Mouse (Mus musculus) intestine, postnatal 0 days (tissue): Measurements from ENCODE around the gene Gm10401. TPM values are rescaled to one million over a fixed set of nuclear protein-coding genes. Genes with fewer than 3 reads are reported as not detected.

ENCODE experiments used
- ATAC-seq: fragments of 200-750 bp; cut with Nextera tagmentation; 2 replicates; pipeline ENCODE4 v1.8.0; 2017; ENCODE audit warnings: mild to moderate bottlenecking, moderate TSS enrichment, moderate library complexity
- H3K27ac ChIP-seq: fragments of 300-500 bp; sonication (generic); 2 replicates; pipeline ENCODE4 v1.5.1; 2014; ENCODE audit warnings: mild to moderate bottlenecking, low read depth, low read length, moderate library complexity
- H3K27me3 ChIP-seq: fragments of 300-500 bp; sonication (generic); replicated peaks from 2 replicates; pipeline ENCODE4 v1.6.1; 2014; ENCODE audit warnings: low read length, mixed read lengths; ENCODE audit not compliant: control insufficient read depth, insufficient read depth
- H3K36me3 ChIP-seq: fragments of 300-500 bp; sonication (generic); 2 replicates; pipeline ENCODE4 v1.6.1; 2014; ENCODE audit warnings: mild to moderate bottlenecking, moderate library complexity; ENCODE audit not compliant: control insufficient read depth, insufficient read depth
- H3K4me1 ChIP-seq: fragments of 300-500 bp; sonication (generic); replicated peaks from 2 replicates; pipeline ENCODE4 v1.6.1; 2014; ENCODE audit warnings: antibody characterized with exemption, low read length, mixed read lengths; ENCODE audit not compliant: control insufficient read depth, insufficient read depth
- H3K4me2 ChIP-seq: fragments of 300-500 bp; sonication (generic); replicated peaks from 2 replicates; pipeline ENCODE4 v1.6.1; 2014; ENCODE audit warnings: low read depth, mild to moderate bottlenecking, moderate library complexity
- H3K4me3 ChIP-seq: fragments of 300-500 bp; sonication (generic); 2 replicates; pipeline ENCODE4 v1.5.1; 2014; ENCODE audit warnings: low read depth, low read length
- H3K9ac ChIP-seq: fragments of 300-500 bp; sonication (generic); 2 replicates; pipeline ENCODE4 v1.6.1; 2014; ENCODE audit warnings: mild to moderate bottlenecking, low read depth, low read length
- H3K9me3 ChIP-seq: fragments of 300-500 bp; sonication (generic); 2 replicates; pipeline ENCODE4 v1.6.1; 2016; ENCODE audit warnings: mixed run types; ENCODE audit not compliant: control insufficient read depth
- CTCF ChIP-seq: sonication (generic); IDR thresholded peaks from 2 replicates; pipeline ENCODE4 v1.5.1; 2016; ENCODE audit warnings: low read depth, mild to moderate bottlenecking, control low read depth, antibody characterized with exemption, moderate library complexity
- WGBS: fragments of 180-500 bp; shearing (Covaris S2); extraction: QIAGEN DNeasy Blood & Tissue Kit; methylation state at CpG from one replicate; pipeline ENCODE4 v1.1.7; 2014; 5-methylcytosine and 5-hydroxymethylcytosine counted together
- polyA plus RNA-seq: library from polyadenylated mRNA; unstranded; fragments of >200 nt; fragmentation: Nextera tagmentation; extraction: Ambion mirVana; gene quantifications from 2 replicates; pipeline ENCODE4 v1.2.1, GENCODE M21; 2015

Gene Gm10401
- polyA plus RNA-seq, 1 experiment from 2014 or later: 13.8 TPM

DNA sequence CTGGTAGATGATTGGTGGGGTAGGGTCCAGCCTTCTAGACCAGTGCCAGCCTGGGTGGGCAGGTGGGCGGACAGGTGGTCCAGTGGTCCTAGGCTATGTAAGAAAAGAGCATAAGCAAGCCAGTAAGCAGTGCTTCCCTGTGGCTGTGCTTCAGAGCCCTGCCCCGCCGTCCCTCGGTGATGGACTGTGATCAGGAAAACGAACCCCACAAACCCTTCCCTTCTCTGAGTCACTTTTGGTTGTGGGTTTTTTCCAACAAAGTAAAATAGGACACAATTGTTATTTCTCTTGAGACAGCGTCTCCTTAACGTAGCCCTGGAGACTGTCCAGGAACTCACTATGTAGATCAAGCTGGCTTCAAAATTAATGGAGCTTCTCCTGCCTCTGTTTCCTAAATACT is 34.7 kb downstream of the Gm10401 start:
- TF ChIP-seq CTCF: no peak
- Histone ChIP-seq H3K36me3 (peaks cover 9% of the 10 kb centered on the region; the same call in 1 of the 2 replicates), H3K4me3 (no peak overlapping the region), H3K9ac (no peak overlapping the region), H3K27me3 (no peaks in the 10 kb centered on the region), H3K4me1 (peaks cover 8% of the 10 kb centered on the region; the same call in 1 of the 2 replicates), H3K27ac (no peak overlapping the region), H3K4me2 (no peak overlapping the region), H3K9me3 (no peaks in the 10 kb centered on the region)
- no peak for ATAC-seq
- 89% methylated on average over 7 of the region's 7 CpGs for WGBS

DNA sequence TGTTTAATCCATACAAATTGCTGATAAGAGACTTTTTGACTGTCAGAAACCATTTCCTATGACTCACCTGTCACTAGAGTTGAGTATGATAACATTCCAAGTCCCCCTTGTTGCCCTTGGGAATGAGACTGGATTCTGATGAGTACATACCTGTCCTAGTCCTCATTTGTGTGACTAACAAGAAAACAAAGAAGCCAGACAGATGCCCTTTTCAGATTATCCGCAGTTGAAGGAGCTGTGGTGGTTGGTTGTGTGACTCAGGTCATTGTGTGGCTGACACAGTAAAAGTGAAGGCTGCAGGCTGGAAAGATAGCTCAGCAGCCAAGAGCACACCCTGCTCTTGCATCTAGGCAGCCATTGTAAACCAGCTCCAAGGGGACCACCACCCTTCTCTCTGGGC is 35.5 kb downstream of the Gm10401 start:
- H3K4me3 ChIP-seq: no peak overlapping the region
- TF ChIP-seq CTCF: no peak
- ATAC-seq: no peak
- peaks cover 9% of the 10 kb centered on the region; the same call in 1 of the 2 replicates for H3K4me1 ChIP-seq
- WGBS: 88% methylated on average over 1 of the region's 1 CpGs
- no peak overlapping the region for H3K27ac ChIP-seq
- no peaks in the 10 kb centered on the region for H3K9me3 ChIP-seq
- no peaks in the 10 kb centered on the region for H3K27me3 ChIP-seq
- H3K4me2 ChIP-seq: no peak overlapping the region
- no peak overlapping the region for H3K9ac ChIP-seq
- peaks cover 9% of the 10 kb centered on the region; the same call in 1 of the 2 replicates for H3K36me3 ChIP-seq

DNA sequence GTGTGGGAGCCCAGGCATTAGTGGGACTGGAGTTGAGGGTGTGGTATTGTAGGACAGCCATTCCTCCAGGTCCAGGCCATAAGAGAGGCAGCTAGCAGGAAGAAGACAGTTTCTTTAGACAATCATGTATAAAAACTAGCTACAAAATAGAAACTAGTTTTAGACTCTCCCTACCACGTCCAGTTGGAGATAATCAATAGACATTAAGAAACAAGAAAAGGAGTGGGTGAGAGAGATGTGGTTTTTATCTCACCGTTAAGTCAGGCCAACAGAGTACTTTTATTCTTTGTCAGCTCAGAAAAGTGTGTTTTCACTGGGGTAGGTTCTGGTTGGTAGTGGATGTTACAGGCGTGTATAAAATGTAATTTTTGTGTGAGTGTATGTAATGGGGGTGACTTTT is 37.1 kb downstream of the Gm10401 start:
- Histone ChIP-seq H3K4me3 (no peak overlapping the region), H3K9me3 (no peaks in the 10 kb centered on the region), H3K27me3 (no peaks in the 10 kb centered on the region), H3K4me2 (no peak overlapping the region), H3K36me3 (peaks cover 9% of the 10 kb centered on the region; the same call in 1 of the 2 replicates), H3K9ac (no peak overlapping the region), H3K4me1 (peaks cover 9% of the 10 kb centered on the region; the same call in 1 of the 2 replicates), H3K27ac (no peak overlapping the region)
- 85% methylated on average over 3 of the region's 3 CpGs for WGBS
- ATAC-seq: no peak
- no peak for TF ChIP-seq CTCF

GRCm38 (mm10) chr5:115060067-115060695 is 37.9 kb downstream of the Gm10401 start:
- Histone ChIP-seq H3K4me1 (peaks cover 9% of the 10 kb centered on the region; the same call in 1 of the 2 replicates), H3K27me3 (no peaks in the 10 kb centered on the region), H3K9ac (no peak overlapping the region), H3K4me3 (no peak overlapping the region), H3K27ac (peak overlapping the region; percentile 46), H3K9me3 (no peaks in the 10 kb centered on the region), H3K4me2 (no peak overlapping the region), H3K36me3 (peaks cover 9% of the 10 kb centered on the region; the same call in 1 of the 2 replicates)
- 67% methylated on average over 8 of the region's 8 CpGs for WGBS
- TF ChIP-seq CTCF: no peak
- ATAC-seq: peak; percentile 62

GRCm38 (mm10) chr5:115058584-115059297 is 39.4 kb downstream of the Gm10401 start:
- Histone ChIP-seq H3K36me3 (peaks cover 9% of the 10 kb centered on the region; the same call in 1 of the 2 replicates), H3K27ac (no peak overlapping the region), H3K4me2 (no peak overlapping the region), H3K4me1 (peaks cover 9% of the 10 kb centered on the region; the same call in 1 of the 2 replicates), H3K9me3 (no peaks in the 10 kb centered on the region), H3K27me3 (no peaks in the 10 kb centered on the region), H3K4me3 (no peak overlapping the region), H3K9ac (no peak overlapping the region)
- ATAC-seq: 0 out of 2 replicates have a peak, but pooled peaks have one; percentile 24
- WGBS: 57% methylated on average over 7 of the region's 7 CpGs
- no peak for TF ChIP-seq CTCF

DNA sequence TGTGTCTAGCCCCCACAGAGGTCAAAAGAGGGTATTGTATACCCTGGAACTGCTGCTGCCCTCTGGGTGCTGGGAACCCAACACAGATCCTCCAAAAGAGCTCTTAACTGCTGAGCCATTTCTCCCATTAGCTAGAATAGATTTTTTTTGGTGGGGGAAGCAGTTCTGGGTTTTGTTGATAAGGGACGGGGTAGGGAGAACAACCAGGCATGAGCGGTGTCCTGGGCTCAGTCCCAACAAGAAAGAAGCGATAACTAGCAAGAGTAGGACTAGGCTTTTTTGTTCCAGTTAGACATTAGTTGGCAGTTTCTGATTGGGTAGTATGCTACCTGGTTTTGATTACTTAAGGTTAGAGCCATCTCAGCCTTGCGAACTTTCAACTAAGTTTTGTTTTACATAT is 40.9 kb downstream of the Gm10401 start:
- no peak overlapping the region for H3K4me3 ChIP-seq
- peaks cover 16% of the 10 kb centered on the region; the same call in 1 of the 2 replicates for H3K4me1 ChIP-seq
- no peaks in the 10 kb centered on the region for H3K36me3 ChIP-seq
- H3K4me2 ChIP-seq: no peak overlapping the region
- H3K27ac ChIP-seq: no peak overlapping the region
- 97% methylated on average over 4 of the region's 4 CpGs for whole genome bisulfite sequencing
- H3K9ac ChIP-seq: no peak overlapping the region
- H3K27me3 ChIP-seq: no peaks in the 10 kb centered on the region
- H3K9me3 ChIP-seq: no peaks in the 10 kb centered on the region
- ATAC-seq: no peak
- TF ChIP-seq CTCF: no peak
